Mouse (Mus musculus): ENCODE results near the gene Sv2b.

DNA sequence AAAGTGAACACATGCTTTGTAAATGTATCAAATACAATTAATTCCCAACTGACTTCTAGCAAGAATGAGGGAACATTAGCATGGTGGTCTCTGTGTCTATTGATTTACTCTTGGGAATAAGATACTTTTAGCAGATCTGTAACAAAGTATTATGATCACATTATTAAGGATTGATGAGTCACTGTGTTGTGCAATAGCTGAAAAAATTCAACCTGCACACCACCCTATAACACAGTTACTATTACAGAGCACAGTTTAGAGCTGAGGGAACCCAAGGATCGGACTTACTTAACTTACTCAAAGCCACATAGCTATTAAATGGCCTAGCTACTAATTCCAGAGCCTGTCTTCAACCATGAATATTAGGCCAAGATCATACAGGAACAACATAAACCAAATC, 72.7 kb downstream of the Sv2b start:
- TF ChIP-seq POLR2A (IDR thresholded peaks at IDR 0.05; ENCODE audit: borderline replicate concordance, extremely low read depth, low read depth, low read length) (no peak), CTCF (IDR thresholded peaks at IDR 0.05; ENCODE audit: insufficient read depth, low read length) (no peak)
